Mouse (Mus musculus) cerebellum, adult 2 months (tissue): ENCODE data around the gene Zbtb20.

ENCODE experiments used
- CTCF ChIP-seq: fragments of 200-500 bp; IDR thresholded peaks from 2 replicates; pipeline ENCODE4 v1.5.1; 2011; ENCODE audit warnings: low read depth, mild to moderate bottlenecking, control low read depth, low read length, moderate library complexity, borderline replicate concordance; ENCODE audit not compliant: insufficient read depth
- POLR2A ChIP-seq: fragments of 200-500 bp; IDR thresholded peaks from 2 replicates; pipeline ENCODE4 v1.6.1; 2011; ENCODE audit warnings: low read length, control low read depth, borderline replicate concordance; ENCODE audit not compliant: insufficient read depth

DNA sequence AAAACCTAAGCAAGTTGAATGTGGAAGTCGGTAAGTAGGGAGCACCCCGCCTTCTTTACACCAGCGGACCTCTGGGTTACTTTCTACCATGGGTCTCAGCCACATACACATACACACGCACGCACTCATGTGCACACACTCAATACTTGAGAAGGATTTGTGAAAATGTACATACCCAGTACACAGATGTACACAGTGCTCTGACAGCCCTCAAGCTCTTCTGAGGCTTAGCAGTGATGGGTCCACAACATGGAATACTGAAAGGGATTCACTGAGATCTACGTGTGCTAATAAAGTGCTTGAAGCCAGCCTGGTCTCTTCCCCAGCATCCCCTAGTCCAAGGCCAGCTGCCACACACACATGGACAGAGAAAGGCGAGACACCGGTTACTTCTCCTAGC, 761.6 kb downstream of the Zbtb20 start:
- no peak for TF ChIP-seq CTCF
- no peak for TF ChIP-seq POLR2A
